Mouse (Mus musculus) forelimb bud, embryonic 11.5 days (tissue): ENCODE results near the gene Tnfrsf11a.
"Not testable (repeated sequence)": the region's sequence is repeated elsewhere in the genome, so short reads cannot be mapped to it uniquely, and the experiment has no call there.

ENCODE experiments used
- DNase-seq: peaks from one replicate; pipeline ENCODE4 v3.0.0-alpha.2; 2012; ENCODE audit warnings: low read depth, low spot score

Gene Tnfrsf11a

GRCm38 (mm10) chr1:105780457-105781364 is at the start of gene Tnfrsf11a:
TSS of gene Tnfrsf11a (plus strand) at chr1:105780718.
- no peak for DNase-seq

DNA sequence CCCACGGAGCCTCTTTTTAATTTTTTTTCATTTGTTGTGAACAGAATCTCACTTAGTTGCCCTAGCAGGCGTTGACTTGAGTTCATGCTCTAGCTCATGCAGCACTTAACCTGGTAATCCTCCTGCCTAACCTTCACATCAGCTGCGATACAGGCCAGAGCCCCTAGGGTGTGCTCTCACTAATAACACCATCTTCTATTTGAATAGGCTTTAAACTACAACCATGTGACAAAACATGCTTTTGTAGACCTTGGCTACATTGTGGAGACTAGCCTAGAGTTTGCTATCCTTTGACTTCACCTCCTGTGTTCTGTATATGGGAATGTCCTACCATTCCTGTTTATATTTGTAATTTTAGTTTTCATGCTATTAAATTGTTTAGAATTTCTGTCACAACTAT is 45.2 kb upstream of the Tnfrsf11a start:
- DNase-seq: no peak

DNA sequence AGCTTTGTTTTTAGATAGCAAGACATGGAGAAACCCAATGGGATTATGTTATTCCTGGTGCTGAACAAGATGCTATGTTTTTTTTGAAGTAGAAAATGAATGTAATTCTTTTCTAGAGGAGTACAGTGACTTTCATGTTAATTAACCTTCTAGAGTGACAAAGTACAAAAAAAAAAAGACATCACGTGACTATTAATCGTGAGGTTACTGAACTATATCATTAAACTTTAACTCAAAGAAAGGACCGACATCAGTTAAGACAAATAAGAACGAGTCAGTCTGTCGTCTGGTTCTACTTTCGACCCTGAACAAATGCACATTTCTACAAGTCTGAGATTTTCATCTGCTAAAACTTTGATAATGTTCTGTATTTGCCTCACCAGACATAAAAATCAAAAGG is 42.2 kb upstream of the Tnfrsf11a start:
- DNase-seq: no peak

DNA sequence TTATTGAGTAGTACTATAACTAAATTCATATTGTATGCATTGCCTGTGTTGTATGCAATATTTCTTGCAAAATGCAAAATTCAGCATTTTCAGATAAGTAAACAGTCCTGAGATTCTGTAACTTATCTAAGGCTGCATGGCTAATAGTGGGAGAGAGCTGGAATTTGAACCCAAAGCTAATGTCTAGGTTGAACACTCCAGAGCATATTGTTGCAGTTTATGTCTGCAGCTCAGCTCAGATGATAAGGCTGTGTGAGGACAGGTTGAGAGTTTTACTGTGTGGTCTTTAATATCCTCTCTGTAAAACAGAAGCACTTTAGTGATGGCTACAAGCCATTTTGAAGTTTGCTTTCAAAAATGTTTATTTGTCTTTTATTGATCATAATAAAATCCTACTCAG is 41.0 kb upstream of the Tnfrsf11a start:
- no peak for DNase-seq

DNA sequence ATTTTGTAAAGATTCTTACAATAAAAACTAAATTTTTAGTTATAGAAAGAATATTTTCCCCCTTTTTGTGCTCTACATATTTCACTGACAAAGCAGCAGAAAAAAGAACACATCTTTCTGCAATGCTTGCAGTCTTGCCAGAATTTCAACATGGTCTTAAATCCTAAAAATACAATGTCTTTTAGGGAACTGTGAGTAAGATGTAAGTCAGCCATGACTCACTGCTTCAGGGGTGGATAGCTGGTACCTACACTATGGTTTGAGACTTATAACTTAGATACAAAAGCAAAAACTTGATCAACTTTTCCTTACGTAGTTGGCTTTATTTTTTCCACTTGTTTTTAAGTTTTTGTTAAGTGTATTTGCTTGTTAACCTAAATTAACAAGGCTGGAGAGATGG is 38.0 kb upstream of the Tnfrsf11a start:
- DNase-seq: no peak

DNA sequence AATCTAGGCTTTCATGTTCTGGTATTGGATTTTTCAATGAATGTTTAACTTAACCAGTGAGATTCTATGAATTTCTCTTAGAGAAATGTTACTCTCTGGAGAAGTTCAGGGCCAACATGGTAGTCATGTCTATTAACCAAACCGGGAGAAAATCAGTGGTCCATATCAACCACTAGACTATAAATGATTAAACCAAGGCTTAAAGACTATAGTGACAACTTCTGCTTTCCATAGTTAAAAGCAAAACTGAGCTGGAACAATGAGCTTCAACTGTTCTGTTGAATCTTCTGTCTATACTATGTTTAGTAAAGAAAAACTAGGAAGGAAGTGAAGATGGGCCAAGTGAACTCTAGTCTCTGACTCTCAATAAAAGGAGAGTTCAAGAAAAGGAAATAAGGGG is 34.1 kb upstream of the Tnfrsf11a start:
- DNase-seq: no peak

DNA sequence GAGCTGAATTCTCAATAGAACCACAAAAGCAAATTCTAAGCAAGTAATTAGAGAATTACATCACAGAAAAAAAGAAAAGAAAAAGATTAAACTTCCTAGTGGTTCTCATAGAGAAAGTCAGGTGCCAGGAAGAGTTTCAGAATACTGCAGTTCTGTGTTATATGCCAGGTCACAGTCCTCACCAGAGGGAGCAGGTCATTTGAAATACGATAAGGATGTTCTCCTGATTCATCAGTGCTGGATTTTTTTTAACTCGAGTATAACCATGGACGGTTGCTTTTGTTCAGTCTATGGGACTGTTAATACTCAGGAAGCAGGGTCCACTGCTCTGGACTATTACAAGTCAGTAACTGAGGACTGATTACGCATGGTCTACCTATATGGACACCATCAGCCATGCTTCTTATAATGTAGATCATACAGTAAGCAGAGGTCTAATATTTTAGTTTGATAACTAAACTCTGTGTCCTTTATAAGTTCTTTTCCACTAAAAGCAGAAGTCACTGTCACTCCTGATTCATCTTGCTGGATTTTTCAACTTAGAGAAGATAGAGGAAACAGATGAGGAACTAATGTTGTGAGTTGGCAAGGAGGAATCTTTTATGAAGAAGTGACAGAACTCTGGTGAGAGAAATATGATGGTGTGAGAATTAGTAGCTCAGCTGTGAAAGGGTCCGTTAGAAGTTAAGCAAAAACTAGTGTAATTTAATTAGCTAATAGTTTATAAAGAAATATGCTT is 33.5 kb upstream of the Tnfrsf11a start:
- no peak for DNase-seq

DNA sequence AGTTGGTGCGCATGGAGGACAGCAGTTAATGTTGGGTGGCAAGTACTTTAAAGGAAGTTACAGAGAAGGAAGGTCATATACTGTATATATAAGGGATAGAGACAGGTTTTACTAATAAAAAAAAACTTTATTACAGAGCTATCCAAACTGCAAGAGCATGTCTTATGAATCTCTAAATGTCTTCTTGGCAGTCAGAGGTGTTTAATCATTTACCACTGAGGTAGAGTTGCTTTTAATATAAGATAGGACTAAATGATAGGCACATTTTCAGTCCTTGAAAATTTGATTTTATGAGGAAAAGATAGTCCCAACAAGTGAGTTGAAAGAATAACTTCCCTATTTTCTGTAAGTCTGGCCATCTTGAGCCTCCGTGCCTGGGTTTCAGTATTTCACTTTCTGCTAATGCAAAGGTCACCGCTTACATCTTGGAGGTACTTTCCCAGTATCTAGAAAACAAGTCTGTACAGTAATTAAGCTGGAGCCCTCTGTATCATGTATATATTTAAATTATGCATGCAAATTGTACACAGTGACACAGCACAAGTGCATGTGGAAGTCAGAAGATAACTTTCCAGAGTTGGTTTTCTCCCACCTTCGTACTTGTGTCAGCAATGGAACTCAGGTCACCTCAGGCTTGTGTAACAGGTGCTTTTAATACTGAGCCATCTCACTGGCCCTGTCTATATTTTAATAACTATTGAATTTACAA is 32.3 kb upstream of the Tnfrsf11a start:
- DNase-seq: no peak

- DNase-seq: no peak
Measured at GRCm38 (mm10) chr1:105752196-105752595, 28.3 kb upstream of the Tnfrsf11a start.

GRCm38 (mm10) chr1:105752944-105753343 is 27.6 kb upstream of the Tnfrsf11a start:
- DNase-seq: no peak

DNA sequence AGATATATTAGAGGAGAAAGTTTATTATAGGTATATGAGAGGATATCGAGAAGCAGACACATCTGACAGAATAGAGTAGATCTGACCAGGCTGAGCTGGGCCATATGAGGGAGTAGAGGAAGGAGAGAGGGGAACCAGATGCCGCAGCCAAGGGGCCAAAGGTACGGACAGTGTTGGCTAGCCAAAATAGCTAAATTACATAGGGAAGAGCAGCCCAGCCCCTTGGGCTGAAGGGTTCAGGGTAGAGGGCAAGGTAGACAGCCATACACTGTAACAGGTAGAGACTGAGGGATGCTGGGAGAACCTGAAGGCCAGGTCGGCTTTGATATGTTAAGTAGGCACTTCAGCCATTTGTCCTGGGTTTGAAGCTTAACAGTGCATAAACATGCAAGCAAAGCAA is 21.7 kb upstream of the Tnfrsf11a start:
- DNase-seq: no peak

GRCm38 (mm10) chr1:105759422-105760165 is 20.9 kb upstream of the Tnfrsf11a start:
- DNase-seq: no peak

GRCm38 (mm10) chr1:105765586-105765985 is 14.9 kb upstream of the Tnfrsf11a start:
- no peak for DNase-seq

- DNase-seq: not testable (repeated sequence)
Measured at GRCm38 (mm10) chr1:105766099-105766498, 14.4 kb upstream of the Tnfrsf11a start.

DNA sequence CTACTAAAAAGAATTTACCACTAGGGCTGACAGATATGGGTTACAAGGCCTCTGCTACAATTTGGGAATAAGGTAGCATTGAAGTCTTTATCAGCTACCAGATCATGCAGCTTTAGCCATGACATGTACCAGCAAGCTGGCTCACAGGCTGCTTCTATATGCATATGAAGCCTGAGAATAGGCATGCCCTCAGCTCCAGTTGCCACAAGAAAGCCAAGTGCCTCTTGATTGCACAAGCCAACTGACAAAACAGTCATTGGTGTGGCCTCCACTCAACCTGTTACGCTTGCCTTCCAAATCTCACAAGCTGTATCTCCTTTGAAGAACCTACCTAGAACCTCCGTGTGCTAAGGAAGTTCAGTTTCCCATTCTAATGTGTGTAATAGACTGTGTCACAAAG is 12.1 kb upstream of the Tnfrsf11a start:
- DNase-seq: no peak

DNA sequence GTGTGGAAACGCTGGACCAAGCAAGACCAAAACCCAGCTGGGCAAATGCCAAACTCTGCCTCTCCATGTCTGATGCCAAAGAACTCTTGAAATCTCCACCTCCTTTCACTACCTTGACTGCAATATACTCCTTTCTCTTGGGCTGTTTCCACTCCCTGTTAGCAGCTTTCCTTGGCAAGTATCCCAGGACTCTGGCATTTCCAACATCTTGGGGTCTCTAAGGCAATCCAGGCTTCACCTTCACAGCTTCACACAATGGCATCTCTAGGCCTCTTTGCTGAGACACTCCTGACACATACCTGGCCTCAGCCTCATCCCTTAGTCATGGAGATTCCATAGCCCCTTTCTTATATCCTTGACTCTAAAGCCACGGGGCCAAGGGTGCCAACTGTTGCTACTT is 9.8 kb upstream of the Tnfrsf11a start:
- DNase-seq: no peak

DNA sequence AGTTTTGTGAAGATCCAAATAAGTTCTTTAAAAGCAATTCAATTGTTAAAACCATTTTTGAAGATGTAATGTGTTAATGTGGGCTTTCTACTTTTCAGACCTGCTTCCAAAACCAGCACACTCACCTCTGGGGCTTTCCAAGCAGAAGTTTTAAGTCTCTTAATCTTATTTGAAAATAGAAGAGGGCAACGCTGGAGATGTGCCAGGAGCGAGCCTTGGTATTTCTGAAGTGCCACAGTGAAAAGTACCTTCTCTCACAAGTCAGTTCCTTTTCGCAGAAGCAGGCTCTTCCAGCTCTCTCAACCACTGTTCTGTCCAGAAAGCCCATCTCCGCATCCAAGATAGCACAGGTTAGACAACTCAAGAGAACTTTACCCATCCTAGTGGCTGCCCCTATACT is 4.1 kb upstream of the Tnfrsf11a start:
- DNase-seq: no peak

DNA sequence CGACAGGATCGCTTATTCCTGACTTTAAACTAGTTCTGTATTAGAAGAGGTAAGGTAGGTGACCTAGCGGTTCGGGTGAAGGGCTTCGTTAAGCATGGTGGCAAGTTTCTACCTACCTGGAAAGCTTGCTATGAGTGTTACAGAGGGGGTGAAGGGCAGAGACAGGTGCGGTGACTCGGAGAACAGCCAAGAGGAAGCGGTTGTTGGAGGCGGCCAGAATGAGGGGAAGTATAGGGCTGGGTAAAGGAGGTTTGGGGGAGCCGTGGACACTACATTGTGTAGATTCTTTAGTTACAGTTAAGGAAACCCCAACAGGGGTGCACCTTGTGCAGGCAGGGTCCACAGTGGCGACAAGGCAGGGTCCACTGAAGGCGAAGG is 450 bp upstream of the Tnfrsf11a start:
- DNase-seq: no peak

DNA sequence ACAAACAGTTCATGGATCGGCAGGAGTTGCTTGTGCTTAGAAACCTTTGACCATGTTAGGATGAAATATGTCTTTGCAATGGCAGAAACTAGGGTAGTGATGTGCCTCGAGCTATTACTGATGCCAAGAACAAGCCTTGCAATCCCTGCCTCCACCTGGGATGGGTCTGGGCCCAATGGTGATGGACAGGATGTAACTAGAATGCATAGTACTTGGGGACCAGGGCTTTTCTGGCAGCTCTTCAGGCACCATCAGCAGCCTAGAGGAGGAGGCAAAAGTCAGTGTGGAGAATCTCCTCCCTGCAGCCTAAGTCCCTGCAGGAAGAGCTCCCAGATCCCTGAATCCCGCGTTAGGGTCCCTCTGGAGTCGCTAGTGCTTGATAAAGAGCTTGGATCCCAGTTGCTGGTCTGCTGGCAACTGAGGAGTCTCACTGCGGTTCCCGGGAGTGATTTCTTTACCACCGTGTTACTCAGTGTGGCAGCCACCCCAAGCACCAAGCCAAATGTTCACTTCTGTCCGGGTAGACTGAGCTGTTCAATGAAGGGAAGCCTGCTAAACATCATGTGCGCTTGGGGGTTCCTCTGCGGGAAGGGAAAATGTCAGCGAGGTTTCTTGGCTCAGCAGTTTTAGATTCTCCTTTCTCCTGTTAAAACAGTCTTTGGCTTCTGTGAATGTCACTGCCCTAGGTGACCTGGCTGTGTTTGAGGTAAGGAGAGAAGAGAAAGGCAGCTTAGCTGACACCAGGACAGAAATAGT is 1.1 kb downstream of the Tnfrsf11a start:
- no peak for DNase-seq

GRCm38 (mm10) chr1:105784257-105785016 is 3.9 kb downstream of the Tnfrsf11a start:
- no peak for DNase-seq
